Comparison of ENCODE assay signal across 17 mouse cellular contexts in genomic region chr4:88015261-88015660, GRCm38 (mm10). TPM values are rescaled to one million over a fixed set of nuclear protein-coding genes. Genes with fewer than 3 reads are reported as not detected.
DNase-seq lines count a peak whose midpoint lies in the region; ATAC-seq and TF ChIP-seq lines count a peak whose summit lies in the region.
"Had no signal": no experiment of that assay in that cellular context is flagged by ENCODE, and none has a peak within 500 bp of the region (broad histone marks: within the 10 kb centered on the region; RNA-seq: fewer than 3 reads in every experiment).

No protein-coding gene starts in this region.

- DNase-seq in heart, adult 18-20 months = no peak
- DNase-seq in liver = no peak
- DNase-seq in skeletal muscle tissue, adult 2 months (ENCODE audit: low read depth, low spot score) = peak; percentile 7
- no peak for DNase-seq in forebrain, embryonic 10.5 days (ENCODE audit: extremely low spot score, low spot score)
- DNase-seq in lung, postnatal 4 days = no peak
- DNase-seq: cerebellum, adult 2 months; kidney, adult 9 months; liver, embryonic 13.5 days; lung, postnatal 10 days; thymus, postnatal 36 days had no signal

- H3K9ac ChIP-seq in heart, embryonic 11.5 days (ENCODE audit: low read depth, low read length) = no peak overlapping the region
- no peak overlapping the region for H3K9ac ChIP-seq in liver, embryonic 12.5 days
- H3K9ac ChIP-seq: hindbrain, embryonic 12.5 days; liver, embryonic 13.5 days; neural tube, embryonic 12.5 days had no signal

- ATAC-seq in heart, embryonic 11.5 days (replicated peaks; ENCODE audit: insufficient number of reproducible peaks, low FRiP score, low TSS enrichment) = no peak
- peak; percentile 21; the same call in 1 of the 2 replicates for ATAC-seq in liver, embryonic 12.5 days

- H3K27ac ChIP-seq in heart, embryonic 11.5 days (ENCODE audit: low read depth, low read length) = peak overlapping the region; percentile 7; the same call in 1 of the 2 replicates
- no peak overlapping the region for H3K27ac ChIP-seq in liver, embryonic 12.5 days
- H3K27ac ChIP-seq in embryonic fibroblast, embryonic 13.5 days (ENCODE audit: insufficient read depth, low read length) = peak overlapping the region; percentile 68; the same call in 1 of the 2 replicates
- no peak overlapping the region for H3K27ac ChIP-seq in forebrain, embryonic 10.5 days
- H3K27ac ChIP-seq: hindbrain, embryonic 12.5 days; liver, embryonic 13.5 days; neural tube, embryonic 12.5 days; stomach, postnatal 0 days had no signal

- no peaks in the 10 kb centered on the region for H3K36me3 ChIP-seq in heart, embryonic 11.5 days (ENCODE audit: control insufficient read depth, insufficient read depth, low read length)
- H3K36me3 ChIP-seq in liver, embryonic 12.5 days = peaks cover 4% of the 10 kb centered on the region; the same call in 1 of the 2 replicates
- peaks cover 13% of the 10 kb centered on the region for H3K36me3 ChIP-seq in forebrain, embryonic 10.5 days (replicated peaks)
- H3K36me3 ChIP-seq: liver, embryonic 13.5 days had no signal

- H3K27me3 ChIP-seq in heart, embryonic 11.5 days (ENCODE audit: control insufficient read depth, insufficient read depth, low read length) = no peaks in the 10 kb centered on the region
- no peaks in the 10 kb centered on the region for H3K27me3 ChIP-seq in liver, embryonic 12.5 days (replicated peaks)
- H3K27me3 ChIP-seq in forebrain, embryonic 10.5 days (ENCODE audit: poor library complexity, severe bottlenecking) = no peaks in the 10 kb centered on the region
- H3K27me3 ChIP-seq: hindbrain, embryonic 12.5 days; liver, embryonic 13.5 days; neural tube, embryonic 12.5 days had no signal

- no peak for TF ChIP-seq CTCF in embryonic fibroblast, embryonic 13.5 days (IDR thresholded peaks at IDR 0.05; ENCODE audit: borderline replicate concordance, insufficient read depth, low read length)

- H3K4me3 ChIP-seq in heart, embryonic 11.5 days (ENCODE audit: low read depth, low read length) = no peak overlapping the region
- no peak overlapping the region for H3K4me3 ChIP-seq in liver, embryonic 12.5 days
- peak overlapping the region; percentile 24; the same call in 1 of the 2 replicates for H3K4me3 ChIP-seq in embryonic fibroblast, embryonic 13.5 days (ENCODE audit: insufficient read depth, low read length)
- no peak overlapping the region for H3K4me3 ChIP-seq in forebrain, embryonic 10.5 days
- H3K4me3 ChIP-seq: hindbrain, embryonic 12.5 days; liver, embryonic 13.5 days; neural tube, embryonic 12.5 days had no signal

- H3K9me3 ChIP-seq in heart, embryonic 11.5 days (replicated peaks; ENCODE audit: control insufficient read depth, low read length) = no peaks in the 10 kb centered on the region
- no peaks in the 10 kb centered on the region for H3K9me3 ChIP-seq in liver, embryonic 12.5 days (replicated peaks)
- H3K9me3 ChIP-seq in forebrain, embryonic 10.5 days = no peaks in the 10 kb centered on the region
- H3K9me3 ChIP-seq: hindbrain, embryonic 12.5 days; liver, embryonic 13.5 days; neural tube, embryonic 12.5 days had no signal

- 37% methylated on average over 7 of the region's 7 CpGs for WGBS in heart, embryonic 11.5 days (ENCODE audit: insufficient replicate concordance)
- WGBS in liver, embryonic 12.5 days (ENCODE audit: insufficient replicate concordance) = 43% methylated on average over 7 of the region's 7 CpGs
- 77% methylated on average over 7 of the region's 7 CpGs for WGBS in forebrain, embryonic 10.5 days

- H3K4me2 ChIP-seq in heart, embryonic 11.5 days = peak overlapping the region; percentile 36
- no peak overlapping the region for H3K4me2 ChIP-seq in liver, embryonic 12.5 days
- H3K4me2 ChIP-seq: hindbrain, embryonic 12.5 days; liver, embryonic 13.5 days; midbrain, embryonic 11.5 days; neural tube, embryonic 12.5 days had no signal

- TF ChIP-seq POLR2A in embryonic fibroblast, embryonic 13.5 days (IDR thresholded peaks at IDR 0.05; ENCODE audit: low read depth, low read length) = no peak

- H3K4me1 ChIP-seq in heart, embryonic 11.5 days (ENCODE audit: control insufficient read depth, insufficient read depth, low read length) = peaks cover 30% of the 10 kb centered on the region
- H3K4me1 ChIP-seq in liver, embryonic 12.5 days = peaks cover 12% of the 10 kb centered on the region
- 0 out of 2 replicates have a peak, but pooled peaks cover 2% of the 10 kb centered on the region for H3K4me1 ChIP-seq in embryonic fibroblast, embryonic 13.5 days (ENCODE audit: control insufficient read depth, insufficient read depth, low read length)
- H3K4me1 ChIP-seq in forebrain, embryonic 10.5 days = peaks cover 92% of the 10 kb centered on the region

RNA-seq across cellular contexts. Expression of gene Mllt3, which starts 17.9 kb away (rescaled TPM):
- polyA plus RNA-seq in heart, embryonic 11.5 days (2014; fragmentation: Nextera tagmentation; extraction: Ambion mirVana) = 62.5 and 67.6 TPM in 2 replicates
- 10 to 100 TPM; 13.1 to 20.1 TPM for total RNA-seq in heart, adult 18-20 months (2021)
- 88.6 and 92.6 TPM in 2 replicates for polyA plus RNA-seq in liver, embryonic 12.5 days (2016; fragmentation: Nextera tagmentation; extraction: Ambion mirVana)
- polyA plus RNA-seq in embryonic fibroblast, embryonic 13.5 days (2011; ENCODE audit: insufficient read length, low read depth, missing spikeins) = 41.6 and 42.0 TPM in 2 replicates
- polyA plus RNA-seq in forebrain, embryonic 10.5 days (2016; fragmentation: Nextera tagmentation; extraction: Ambion mirVana) = 51.8 and 55.6 TPM in 2 replicates

Comparison
In these comparisons a context has a peak if more than half of its experiments do, and no peak if none do; other contexts are left out.
1. H3K27ac ChIP-seq: peak in heart, embryonic 11.5 days (single experiment) and embryonic fibroblast, embryonic 13.5 days (single experiment); none in liver, embryonic 12.5 days (single experiment) and forebrain, embryonic 10.5 days (single experiment).